Mouse (Mus musculus) gastrocnemius, postnatal 25 days (tissue): ENCODE data around the gene Tmprss9. TPM values are rescaled to one million over a fixed set of nuclear protein-coding genes. Genes with fewer than 3 reads are reported as not detected.

Experiments used
- DNase-seq: peaks from one replicate; pipeline ENCODE4 v3.0.0; 2022
- microRNA-seq, 2 experiments: library from miRNA; unstranded; fragments of <30 nt; microRNA quantifications; one replicate each; pipeline ENCODE4 v1.2.0; 2021; ENCODE audit warnings: borderline replicate concordance in 2 of 2
- total RNA-seq, 2 experiments: library from RNA; stranded (reverse); gene quantifications; 1 replicate in 1 of 2; 2 replicates in 1 of 2; pipeline ENCODE4 v1.2.3; 2021

The Tmprss9 gene
- total RNA-seq, 2 experiments from 2014 or later: not detected

- no peak for DNase-seq
Observed at GRCm38 (mm10) chr10:80938831-80939550, 67.3 kb downstream of the Tmprss9 start.

DNA sequence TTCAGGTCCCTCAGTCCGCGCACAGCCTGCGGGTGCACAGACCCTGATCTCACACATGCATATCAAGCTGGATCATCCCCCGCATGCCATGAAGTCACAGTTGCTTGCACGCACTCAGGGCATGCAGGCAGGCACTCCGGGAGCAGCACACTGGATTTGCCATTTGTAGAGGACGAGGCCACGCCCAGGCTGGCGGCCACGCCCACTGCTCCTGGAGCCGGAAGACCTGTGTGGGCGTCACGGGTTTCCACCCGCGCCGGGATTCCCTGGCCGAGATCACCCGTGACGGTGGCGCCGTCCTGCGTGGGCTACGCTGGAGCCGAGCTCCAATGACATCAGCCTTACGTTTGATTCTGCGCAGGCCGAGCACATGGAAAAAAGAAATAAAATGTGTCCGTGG, 68.0 kb downstream of the Tmprss9 start:
- peak; percentile 82 for DNase-seq

DNA sequence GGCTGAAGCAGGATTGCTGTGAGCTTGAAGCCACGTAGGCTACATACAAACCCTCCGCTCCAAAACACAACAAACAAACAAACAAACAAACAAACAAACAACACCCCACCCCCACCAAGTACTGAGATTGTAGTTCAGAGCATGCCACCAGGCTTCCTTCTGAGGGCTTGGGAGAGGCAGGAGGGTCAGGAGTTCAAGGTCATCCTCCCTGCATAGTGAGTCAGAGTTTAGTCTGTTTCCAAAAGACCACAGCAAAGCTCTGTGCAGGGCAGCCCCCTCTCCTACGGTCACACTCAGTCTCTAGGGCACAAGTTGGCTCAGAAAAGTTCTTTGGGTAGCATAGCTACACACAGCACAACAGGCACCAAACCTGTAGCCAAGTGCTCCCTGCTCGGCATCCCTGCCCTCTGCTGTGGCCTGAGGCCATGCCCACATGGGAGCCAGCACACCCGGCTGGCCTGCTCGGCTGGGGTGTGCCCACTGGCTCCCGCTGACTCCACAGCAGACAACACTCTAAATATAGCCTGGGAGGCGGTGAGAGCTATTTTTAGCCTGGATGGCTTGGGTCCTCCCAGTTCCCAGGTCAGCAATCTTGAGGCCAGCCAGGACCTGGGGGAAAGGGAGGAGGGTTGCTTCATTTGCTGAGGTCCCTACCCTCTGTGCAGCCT, 68.8 kb downstream of the Tmprss9 start:
- DNase-seq: peak; percentile 92

DNA sequence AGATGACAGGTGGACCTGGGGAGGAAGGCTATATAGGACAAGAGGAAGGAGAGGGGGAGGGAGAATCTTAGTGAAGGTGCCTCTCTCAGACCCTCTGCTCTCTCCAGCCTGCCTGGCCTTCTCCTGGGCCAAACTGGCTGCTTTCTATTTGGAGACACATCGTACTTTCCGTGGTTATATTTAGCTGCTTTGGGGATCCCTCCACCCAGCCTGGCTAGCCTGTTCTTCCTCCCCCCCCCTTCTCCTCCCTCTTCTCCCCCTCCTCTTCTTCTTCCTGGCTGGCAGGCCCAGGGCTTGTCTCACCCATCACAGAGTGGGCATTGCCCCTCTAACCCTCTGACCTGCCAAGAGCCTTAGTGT, 69.3 kb downstream of the Tmprss9 start:
- DNase-seq: no peak

GRCm38 (mm10) chr10:80942919-80943318, 71.3 kb downstream of the Tmprss9 start:
- DNase-seq: no peak

- no peak for DNase-seq
Observed at GRCm38 (mm10) chr10:80943701-80944100, 72.1 kb downstream of the Tmprss9 start.

- DNase-seq: no peak
Observed at GRCm38 (mm10) chr10:80944231-80944630, 72.6 kb downstream of the Tmprss9 start.

DNA sequence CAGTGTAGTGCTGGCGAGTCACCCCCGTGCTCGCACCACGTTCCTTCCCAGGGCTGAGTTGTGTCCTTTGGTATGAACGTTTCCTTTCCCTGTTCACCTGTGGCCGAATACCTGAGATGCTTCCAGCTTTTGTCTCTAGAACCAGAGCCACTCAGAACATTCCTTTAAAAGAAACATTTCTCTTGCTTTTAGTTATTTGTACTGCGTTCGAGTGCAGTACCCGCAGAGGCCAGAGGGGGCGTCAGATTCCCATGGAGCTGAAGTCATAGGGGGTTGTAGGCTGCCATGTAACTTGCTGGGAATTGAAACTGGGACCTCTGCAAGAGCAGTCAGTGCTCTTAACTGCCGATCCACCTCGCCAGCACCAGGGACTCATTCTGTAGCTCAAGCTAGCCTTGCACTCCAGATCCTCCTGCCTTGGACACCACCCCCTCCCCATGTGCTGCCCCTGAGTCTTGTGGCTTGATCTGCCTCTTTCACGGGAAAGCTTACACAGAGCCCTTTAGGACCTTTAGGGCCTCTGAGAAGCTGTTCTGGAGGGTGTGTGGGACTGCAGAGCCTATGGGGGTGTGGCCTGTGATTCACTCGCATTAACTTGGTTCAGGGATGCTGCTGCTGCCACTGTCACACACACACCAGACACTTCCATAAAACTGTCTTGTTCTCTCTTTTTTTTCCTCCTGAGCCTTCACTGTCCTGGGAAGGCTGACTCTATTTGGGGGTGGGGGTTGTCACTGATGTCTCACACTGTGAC, 75.2 kb downstream of the Tmprss9 start:
- DNase-seq: no peak

GRCm38 (mm10) chr10:80947802-80948201, 76.2 kb downstream of the Tmprss9 start:
- peak; percentile 53 for DNase-seq

GRCm38 (mm10) chr10:80948570-80948969, 76.9 kb downstream of the Tmprss9 start:
- no peak for DNase-seq

GRCm38 (mm10) chr10:80949081-80949480, 77.4 kb downstream of the Tmprss9 start:
- no peak for DNase-seq

Small RNAs within 50 kb of the gene (microRNA-seq; reads per million reads assigned to microRNA genes)
- 1.5 to 2.1 reads per million in 2 experiments for gene Mir1982

Other genes starting within 250 kb of the Tmprss9 start
- gene Csnk1g2, start 249.0 kb upstream of the Tmprss9 start, total RNA-seq: 10 to 100 TPM; 85.8 to 99.9 TPM
- 10 to 100 TPM; 30.5 to 31.4 TPM for gene Btbd2, start 214.8 kb upstream of the Tmprss9 start, total RNA-seq
- gene Mknk2, start 193.7 kb upstream of the Tmprss9 start, total RNA-seq: 100 to 1,000 TPM; 243 to 270 TPM
- 1 to 10 TPM; 5.7 to 6.8 TPM for gene Mob3a, start 169.9 kb upstream of the Tmprss9 start, total RNA-seq
- 1 to 10 TPM; 2.4 to 3.8 TPM for gene Izumo4, start 169.7 kb upstream of the Tmprss9 start, total RNA-seq
- 10 to 100 TPM; 22.1 to 25.0 TPM for gene Ap3d1, start 129.6 kb upstream of the Tmprss9 start, total RNA-seq
- 10 to 100 TPM; 24.6 TPM for gene Dot1l, start 116.6 kb upstream of the Tmprss9 start, total RNA-seq
- 10 to 100 TPM; 24.0 to 24.9 TPM for gene Sf3a2, start 73.7 kb upstream of the Tmprss9 start, total RNA-seq
- 10 to 100 TPM; 22.4 to 27.3 TPM for gene Plekhj1, start 73.2 kb upstream of the Tmprss9 start, total RNA-seq
- gene Amh, start 66.6 kb upstream of the Tmprss9 start, total RNA-seq: under 1 TPM; 0.20 to 0.21 TPM
- 100 to 1,000 TPM; 395 to 415 TPM for gene Jsrp1, start 58.4 kb upstream of the Tmprss9 start, total RNA-seq
- 100 to 1,000 TPM; 651 to 657 TPM for gene Oaz1, start 45.2 kb upstream of the Tmprss9 start, total RNA-seq
- 10 to 100 TPM; 13.3 to 15.5 TPM for gene Lingo3, start 27.8 kb upstream of the Tmprss9 start, total RNA-seq
- gene Lsm7, start 16.6 kb upstream of the Tmprss9 start, total RNA-seq: 10 to 100 TPM; 19.0 to 22.3 TPM
- 10 to 100 TPM; 21.7 to 23.6 TPM for gene Sppl2b, start 16.6 kb upstream of the Tmprss9 start, total RNA-seq
- 100 to 1,000 TPM; 114 to 125 TPM for gene Timm13, start 29.1 kb downstream of the Tmprss9 start, total RNA-seq
- gene Lmnb2, start 46.4 kb downstream of the Tmprss9 start, total RNA-seq: 1 to 10 TPM; 3.7 to 5.1 TPM
- 10 to 100 TPM; 12.7 to 30.0 TPM for gene Gadd45b, start 58.2 kb downstream of the Tmprss9 start, total RNA-seq
- 1 to 10 TPM in 1 of 2 experiments, under 1 TPM in 1; 0.61 to 1.1 TPM for gene Gng7, start 143.1 kb downstream of the Tmprss9 start, total RNA-seq
- under 1 TPM in 1 of 2 experiments, not detected in 1; 0.51 TPM for gene Diras1, start 153.8 kb downstream of the Tmprss9 start, total RNA-seq
- gene Slc39a3, start 165.6 kb downstream of the Tmprss9 start, total RNA-seq: 10 to 100 TPM; 13.5 to 13.9 TPM
- 10 to 100 TPM; 82.2 to 85.2 TPM for gene Sgta, start 188.3 kb downstream of the Tmprss9 start, total RNA-seq
- 10 to 100 TPM; 18.5 to 22.9 TPM for gene Thop1, start 198.2 kb downstream of the Tmprss9 start, total RNA-seq
- gene Creb3l3, start 227.0 kb downstream of the Tmprss9 start, total RNA-seq: under 1 TPM; 0.10 to 0.83 TPM
- gene Map2k2, start 234.1 kb downstream of the Tmprss9 start, total RNA-seq: 100 to 1,000 TPM; 149 to 161 TPM